Mouse (Mus musculus) intestine, postnatal 0 days (tissue): ENCODE data around the gene Gm21983. TPM values are rescaled to one million over a fixed set of nuclear protein-coding genes. Genes with fewer than 3 reads are reported as not detected.

Source experiments
- ATAC-seq: fragments of 200-750 bp; cut with Nextera tagmentation; 2 replicates; pipeline ENCODE4 v1.8.0; 2017; ENCODE audit warnings: mild to moderate bottlenecking, moderate TSS enrichment, moderate library complexity
- H3K27ac ChIP-seq: fragments of 300-500 bp; sonication (generic); 2 replicates; pipeline ENCODE4 v1.5.1; 2014; ENCODE audit warnings: mild to moderate bottlenecking, low read depth, low read length, moderate library complexity
- H3K27me3 ChIP-seq: fragments of 300-500 bp; sonication (generic); replicated peaks from 2 replicates; pipeline ENCODE4 v1.6.1; 2014; ENCODE audit warnings: low read length, mixed read lengths; ENCODE audit not compliant: control insufficient read depth, insufficient read depth
- H3K36me3 ChIP-seq: fragments of 300-500 bp; sonication (generic); 2 replicates; pipeline ENCODE4 v1.6.1; 2014; ENCODE audit warnings: mild to moderate bottlenecking, moderate library complexity; ENCODE audit not compliant: control insufficient read depth, insufficient read depth
- H3K4me1 ChIP-seq: fragments of 300-500 bp; sonication (generic); replicated peaks from 2 replicates; pipeline ENCODE4 v1.6.1; 2014; ENCODE audit warnings: antibody characterized with exemption, low read length, mixed read lengths; ENCODE audit not compliant: control insufficient read depth, insufficient read depth
- H3K4me2 ChIP-seq: fragments of 300-500 bp; sonication (generic); replicated peaks from 2 replicates; pipeline ENCODE4 v1.6.1; 2014; ENCODE audit warnings: low read depth, mild to moderate bottlenecking, moderate library complexity
- H3K4me3 ChIP-seq: fragments of 300-500 bp; sonication (generic); 2 replicates; pipeline ENCODE4 v1.5.1; 2014; ENCODE audit warnings: low read depth, low read length
- H3K9ac ChIP-seq: fragments of 300-500 bp; sonication (generic); 2 replicates; pipeline ENCODE4 v1.6.1; 2014; ENCODE audit warnings: mild to moderate bottlenecking, low read depth, low read length
- H3K9me3 ChIP-seq: fragments of 300-500 bp; sonication (generic); 2 replicates; pipeline ENCODE4 v1.6.1; 2016; ENCODE audit warnings: mixed run types; ENCODE audit not compliant: control insufficient read depth
- CTCF ChIP-seq: sonication (generic); IDR thresholded peaks from 2 replicates; pipeline ENCODE4 v1.5.1; 2016; ENCODE audit warnings: low read depth, mild to moderate bottlenecking, control low read depth, antibody characterized with exemption, moderate library complexity
- WGBS: fragments of 180-500 bp; shearing (Covaris S2); extraction: QIAGEN DNeasy Blood & Tissue Kit; methylation state at CpG from one replicate; pipeline ENCODE4 v1.1.7; 2014; 5-methylcytosine and 5-hydroxymethylcytosine counted together
- polyA plus RNA-seq: library from polyadenylated mRNA; unstranded; fragments of >200 nt; fragmentation: Nextera tagmentation; extraction: Ambion mirVana; gene quantifications from 2 replicates; pipeline ENCODE4 v1.2.1, GENCODE M21; 2015

The Gm21983 gene
- polyA plus RNA-seq, 1 experiment from 2014 or later: not detected

GRCm38 (mm10) chr7:27179217-27179918 is 1.5 kb downstream of the Gm21983 start:
- H3K4me1 ChIP-seq: no peaks in the 10 kb centered on the region
- 44% methylated on average over 16 of the region's 16 CpGs for WGBS
- H3K4me3 ChIP-seq: peak overlapping the region; percentile 81
- no peak for TF ChIP-seq CTCF
- H3K9ac ChIP-seq: no peak overlapping the region; the same call in 1 of the 2 replicates
- no peaks in the 10 kb centered on the region for H3K9me3 ChIP-seq
- H3K36me3 ChIP-seq: peaks cover 10% of the 10 kb centered on the region; the same call in 1 of the 2 replicates
- H3K27ac ChIP-seq: no peak overlapping the region
- no peak for ATAC-seq
- no peaks in the 10 kb centered on the region for H3K27me3 ChIP-seq
- H3K4me2 ChIP-seq: peak overlapping the region; percentile 66

GRCm38 (mm10) chr7:27178324-27179216 is 2.3 kb downstream of the Gm21983 start, which contains the start of gene Rab4b:
Rab4b (minus strand) TSS chr7:27178896.
- under 1% methylated on average over 53 of the region's 53 CpGs for WGBS
- H3K36me3 ChIP-seq: peaks cover 17% of the 10 kb centered on the region; the same call in 1 of the 2 replicates
- peak; percentile 80 for TF ChIP-seq CTCF
- H3K9ac ChIP-seq: peak within 1 kb of the TSS; percentile 65
- peak within 1 kb of the TSS; percentile 95 for H3K27ac ChIP-seq
- peak within 1 kb of the TSS; percentile 81 for H3K4me3 ChIP-seq
- no peaks in the 10 kb centered on the region for H3K27me3 ChIP-seq
- ATAC-seq: peak; percentile 98
- H3K9me3 ChIP-seq: no peaks in the 10 kb centered on the region
- peak within 1 kb of the TSS; percentile 66 for H3K4me2 ChIP-seq
- no peaks in the 10 kb centered on the region for H3K4me1 ChIP-seq

GRCm38 (mm10) chr7:27177942-27178323 is 3.0 kb downstream of the Gm21983 start:
- Histone ChIP-seq H3K27me3 (no peaks in the 10 kb centered on the region), H3K4me3 (peak overlapping the region; percentile 81), H3K4me1 (no peaks in the 10 kb centered on the region), H3K27ac (peak overlapping the region; percentile 95; the same call in 1 of the 2 replicates), H3K36me3 (peaks cover 22% of the 10 kb centered on the region), H3K9ac (peak overlapping the region; percentile 65; the same call in 1 of the 2 replicates), H3K4me2 (peak overlapping the region; percentile 66), H3K9me3 (no peaks in the 10 kb centered on the region)
- WGBS: 20% methylated on average over 4 of the region's 4 CpGs
- ATAC-seq: peak; percentile 3
- no peak for TF ChIP-seq CTCF

- Histone ChIP-seq H3K4me3 (no peak overlapping the region), H3K4me2 (no peak overlapping the region), H3K9me3 (no peaks in the 10 kb centered on the region), H3K9ac (no peak overlapping the region), H3K27ac (no peak overlapping the region), H3K4me1 (no peaks in the 10 kb centered on the region), H3K27me3 (no peaks in the 10 kb centered on the region), H3K36me3 (peaks cover 44% of the 10 kb centered on the region)
- no peak for ATAC-seq
- no peak for TF ChIP-seq CTCF
- 96% methylated on average over 7 of the region's 7 CpGs for WGBS
These were observed 6.0 kb downstream of the Gm21983 start for GRCm38 (mm10) chr7:27174896-27175295.

DNA sequence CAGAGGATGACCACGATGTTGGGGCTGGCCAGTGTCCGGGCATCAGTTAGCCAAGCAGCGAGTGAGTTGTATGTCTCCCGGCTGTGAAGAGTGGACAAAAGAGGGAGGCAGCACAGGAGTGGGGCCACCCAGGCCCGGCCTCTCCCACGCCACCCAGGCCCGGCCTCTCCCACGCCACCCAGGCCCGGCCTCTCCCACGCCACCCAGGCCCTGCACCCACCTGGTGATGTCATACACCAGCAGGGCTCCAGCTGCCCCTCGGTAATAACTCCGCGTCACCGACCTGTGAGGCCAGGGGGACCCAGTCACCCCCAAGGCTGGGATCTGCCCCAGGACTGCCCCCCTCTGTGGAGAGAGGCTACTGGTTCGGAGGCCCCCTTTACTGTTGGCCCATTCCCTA is 6.4 kb downstream of the Gm21983 start:
- 96% methylated on average over 15 of the region's 15 CpGs for WGBS
- H3K4me1 ChIP-seq: no peaks in the 10 kb centered on the region
- H3K4me3 ChIP-seq: no peak overlapping the region
- no peak for TF ChIP-seq CTCF
- ATAC-seq: no peak
- H3K9ac ChIP-seq: no peak overlapping the region
- H3K27me3 ChIP-seq: no peaks in the 10 kb centered on the region
- no peak overlapping the region for H3K27ac ChIP-seq
- peaks cover 44% of the 10 kb centered on the region for H3K36me3 ChIP-seq
- H3K4me2 ChIP-seq: no peak overlapping the region
- H3K9me3 ChIP-seq: no peaks in the 10 kb centered on the region

GRCm38 (mm10) chr7:27170981-27171380 is 9.9 kb downstream of the Gm21983 start:
- no peaks in the 10 kb centered on the region; the same call in 1 of the 2 replicates for H3K4me1 ChIP-seq
- TF ChIP-seq CTCF: no peak
- no peaks in the 10 kb centered on the region for H3K27me3 ChIP-seq
- no peak overlapping the region for H3K27ac ChIP-seq
- 93% methylated on average over 3 of the region's 3 CpGs for WGBS
- no peak overlapping the region for H3K4me3 ChIP-seq
- H3K4me2 ChIP-seq: no peak overlapping the region
- H3K36me3 ChIP-seq: peaks cover 44% of the 10 kb centered on the region
- H3K9me3 ChIP-seq: no peaks in the 10 kb centered on the region
- no peak overlapping the region for H3K9ac ChIP-seq
- ATAC-seq: no peak
